Mouse (Mus musculus) macrophage (primary cell): ENCODE results near the gene Cdh23. TPM values are rescaled to one million over a fixed set of nuclear protein-coding genes. Genes with fewer than 3 reads are reported as not detected.
"Not testable (repeated sequence)": the region's sequence is repeated elsewhere in the genome, so short reads cannot be mapped to it uniquely, and the experiment has no call there.

ENCODE experiments used
- H3K27ac ChIP-seq: fragments of 350-480 bp; formaldehyde crosslinking; 2 replicates; pipeline ENCODE4 v1.9.0; 2021
- H3K36me3 ChIP-seq: fragments of 350-480 bp; formaldehyde crosslinking; 2 replicates; pipeline ENCODE4 v1.9.0; 2021; ENCODE audit errors: inconsistent target
- H3K4me3 ChIP-seq: fragments of 350-480 bp; formaldehyde crosslinking; 2 replicates; pipeline ENCODE4 v1.9.0; 2021; ENCODE audit errors: inconsistent target
- H3K79me2 ChIP-seq: fragments of 350-480 bp; formaldehyde crosslinking; 2 replicates; pipeline ENCODE4 v1.9.0; 2021; ENCODE audit errors: inconsistent target
- WGBS: methylation state at CpG from one replicate; pipeline ENCODE4 v1.1.7; 2026; ENCODE audit warnings: inconsistent platforms; ENCODE audit not compliant: missing documents; 5-methylcytosine and 5-hydroxymethylcytosine counted together
- polyA plus RNA-seq: library from polyadenylated mRNA; stranded (reverse); fragments of 250-400 nt; gene quantifications from 3 replicates; pipeline ENCODE4 v1.2.4, GENCODE M21; 2018; ENCODE audit warnings: inconsistent platforms
- total RNA-seq, 78 experiments: library from RNA; depleted of rRNA; stranded (reverse); fragments of 250-400 nt; gene quantifications; 1 replicate in 9 of 78; 2 replicates in 24 of 78; 3 replicates in 43 of 78; 4 replicates in 2 of 78; pipeline ENCODE4 v1.2.4; 2018; ENCODE audit warnings: inconsistent platforms in 56 of 78

Gene Cdh23
- total RNA-seq (2018; cell fraction: chromatin; rRNA removed): 10 to 100 TPM in 2 of 26 experiments, 1 to 10 TPM in 15, under 1 TPM in 9; 0.09 to 14.8 (median 3.5) TPM
- 1 to 10 TPM in 11 of 26 experiments, under 1 TPM in 15; 0.04 to 2.5 (median 0.34) TPM for total RNA-seq (2018; cell fraction: cytosol; rRNA removed)
- 1 to 10 TPM in 16 of 26 experiments, under 1 TPM in 10; 0.10 to 7.3 (median 1.6) TPM for total RNA-seq (2018; cell fraction: nucleus; rRNA removed)
- polyA plus RNA-seq: 0.06 to 0.93 TPM (median 0.40 TPM) in 3 replicates

- no peak within 1 kb of the TSS for H3K27ac ChIP-seq
These were observed at the start of gene Cdh23 for GRCm38 (mm10) chr10:60696390-60696789. TSS of gene Cdh23 (minus strand) at chr10:60696490.

GRCm38 (mm10) chr10:60744543-60745290, 48.4 kb upstream of the Cdh23 start:
- peaks cover 34% of the 10 kb centered on the region for H3K36me3 ChIP-seq
- no peak overlapping the region for H3K4me3 ChIP-seq
- 32% methylated on average over 12 of the region's 14 CpGs for WGBS
- peak overlapping the region; percentile 88 for H3K27ac ChIP-seq
- H3K79me2 ChIP-seq: peaks cover 97% of the 10 kb centered on the region

More at GRCm38 (mm10) chr10:60696390-60696789, at the start of gene Cdh23:
- 94% methylated on average over 6 of the region's 6 CpGs for WGBS
- no peaks in the 10 kb centered on the region for H3K36me3 ChIP-seq
- no peaks in the 10 kb centered on the region for H3K79me2 ChIP-seq
- H3K4me3 ChIP-seq: no peak within 1 kb of the TSS

GRCm38 (mm10) chr10:60743681-60744080, 47.4 kb upstream of the Cdh23 start:
- WGBS: 69% methylated on average over 9 of the region's 9 CpGs
- no peak overlapping the region for H3K4me3 ChIP-seq
- peak overlapping the region; percentile 88 for H3K27ac ChIP-seq
- H3K79me2 ChIP-seq: peaks cover 97% of the 10 kb centered on the region
- peaks cover 29% of the 10 kb centered on the region for H3K36me3 ChIP-seq

DNA sequence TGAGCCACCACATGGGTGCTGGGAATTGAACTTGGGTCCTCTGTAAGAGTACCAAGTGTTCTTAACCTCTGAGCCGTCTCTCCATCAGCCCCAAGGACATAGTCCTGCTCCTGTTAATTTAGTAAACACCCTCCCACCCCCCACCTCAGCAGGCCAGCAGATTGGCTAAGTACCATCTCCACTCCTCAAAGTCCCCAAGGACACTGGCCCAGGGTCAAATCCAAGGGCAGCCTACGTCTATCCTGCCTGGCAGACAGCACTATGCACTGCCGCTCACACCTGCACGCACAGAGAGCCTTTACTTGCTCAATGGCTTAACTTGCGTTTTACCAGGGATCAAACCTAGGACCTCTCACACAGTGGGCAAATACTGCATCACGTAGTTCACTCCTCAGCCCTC, 46.7 kb upstream of the Cdh23 start:
- WGBS: 100% methylated on average over 6 of the region's 6 CpGs
- Histone ChIP-seq H3K79me2 (peaks cover 92% of the 10 kb centered on the region), H3K36me3 (peaks cover 26% of the 10 kb centered on the region), H3K27ac (no peak overlapping the region), H3K4me3 (no peak overlapping the region)

GRCm38 (mm10) chr10:60742296-60742695, 46.0 kb upstream of the Cdh23 start:
- WGBS: no CpG with 5 or more reads among the region's 1 CpGs
- H3K27ac ChIP-seq: not testable (repeated sequence)

GRCm38 (mm10) chr10:60741435-60741834, 45.1 kb upstream of the Cdh23 start:
- Histone ChIP-seq H3K4me3 (no peak overlapping the region), H3K79me2 (peaks cover 91% of the 10 kb centered on the region), H3K36me3 (peaks cover 33% of the 10 kb centered on the region), H3K27ac (no peak overlapping the region)
- 49% methylated on average over 7 of the region's 7 CpGs for WGBS

More at GRCm38 (mm10) chr10:60742296-60742695, 46.0 kb upstream of the Cdh23 start:
- peaks cover 27% of the 10 kb centered on the region for H3K36me3 ChIP-seq
- not testable (repeated sequence) for H3K4me3 ChIP-seq
- H3K79me2 ChIP-seq: peaks cover 91% of the 10 kb centered on the region

GRCm38 (mm10) chr10:60739619-60740363, 43.5 kb upstream of the Cdh23 start:
- Histone ChIP-seq H3K79me2 (peaks cover 93% of the 10 kb centered on the region), H3K27ac (peak overlapping the region; percentile 81)

GRCm38 (mm10) chr10:60737886-60738640, 41.8 kb upstream of the Cdh23 start:
- peak overlapping the region; percentile 81 for H3K27ac ChIP-seq
- WGBS: 11% methylated on average over 3 of the region's 9 CpGs
- H3K36me3 ChIP-seq: peaks cover 44% of the 10 kb centered on the region
- H3K4me3 ChIP-seq: no peak overlapping the region
- peaks cover 93% of the 10 kb centered on the region for H3K79me2 ChIP-seq

More at GRCm38 (mm10) chr10:60739619-60740363, 43.5 kb upstream of the Cdh23 start:
- 4% methylated on average over 4 of the region's 4 CpGs for WGBS
- no peak overlapping the region for H3K4me3 ChIP-seq
- peaks cover 47% of the 10 kb centered on the region for H3K36me3 ChIP-seq

GRCm38 (mm10) chr10:60737169-60737728, 41.0 kb upstream of the Cdh23 start:
- Histone ChIP-seq H3K79me2 (peaks cover 93% of the 10 kb centered on the region; the same call in 1 of the 2 replicates), H3K4me3 (no peak overlapping the region), H3K27ac (peak overlapping the region; percentile 81), H3K36me3 (peaks cover 35% of the 10 kb centered on the region)
- 92% methylated on average over 11 of the region's 11 CpGs for WGBS

DNA sequence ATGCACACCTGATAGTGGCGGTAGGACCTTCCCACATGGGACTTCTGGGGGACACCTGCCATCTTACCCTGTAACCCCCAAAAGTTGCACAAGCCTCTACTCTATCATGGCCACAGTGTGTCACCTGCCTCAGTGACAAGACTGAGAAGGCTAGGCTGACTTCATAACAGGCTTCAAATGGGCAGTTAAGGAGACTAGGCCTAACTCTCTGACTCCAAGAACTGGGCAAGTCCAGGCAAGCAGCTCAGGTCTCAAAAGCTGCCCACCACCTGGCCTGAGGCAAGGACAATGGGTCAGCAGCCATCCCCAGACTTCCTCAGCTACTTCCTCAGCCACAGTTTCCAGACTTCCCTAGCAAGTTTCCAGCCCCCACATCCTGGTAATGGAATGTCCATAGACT, 39.4 kb upstream of the Cdh23 start:
- peaks cover 93% of the 10 kb centered on the region; the same call in 1 of the 2 replicates for H3K79me2 ChIP-seq
- 86% methylated on average over 1 of the region's 1 CpGs for WGBS
- H3K4me3 ChIP-seq: no peak overlapping the region
- no peak overlapping the region for H3K27ac ChIP-seq
- H3K36me3 ChIP-seq: peaks cover 38% of the 10 kb centered on the region

- WGBS: 90% methylated on average over 8 of the region's 8 CpGs
- Histone ChIP-seq H3K27ac (no peak overlapping the region), H3K36me3 (peaks cover 56% of the 10 kb centered on the region), H3K79me2 (peaks cover 94% of the 10 kb centered on the region; the same call in 1 of the 2 replicates), H3K4me3 (no peak overlapping the region)
These were observed 37.2 kb upstream of the Cdh23 start for GRCm38 (mm10) chr10:60733471-60733870.

DNA sequence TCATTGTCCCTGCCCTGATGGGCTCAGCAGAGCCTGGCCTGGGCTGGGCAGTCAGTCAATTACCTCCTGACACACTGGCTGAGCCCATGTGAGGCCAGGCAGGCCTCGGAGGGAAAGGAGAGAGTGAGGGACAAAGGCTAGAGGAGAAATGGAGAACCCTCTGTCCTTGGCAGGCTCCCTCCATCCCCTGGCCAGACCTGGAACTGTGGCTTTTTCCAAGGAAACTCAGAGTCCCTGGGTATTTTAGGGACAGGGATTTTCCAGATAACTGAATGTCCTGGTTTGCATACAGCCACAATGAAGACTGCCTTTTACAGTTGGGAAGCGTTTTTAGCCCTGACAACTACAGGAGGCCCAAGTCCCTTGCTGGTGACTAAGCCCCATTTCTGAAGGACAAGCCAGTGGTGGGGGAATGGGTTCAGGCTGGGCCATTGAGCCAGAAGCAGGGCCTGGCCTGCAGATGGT, 36.1 kb upstream of the Cdh23 start:
- 100% methylated on average over 1 of the region's 2 CpGs for WGBS
- Histone ChIP-seq H3K36me3 (peaks cover 66% of the 10 kb centered on the region), H3K4me3 (no peak overlapping the region), H3K79me2 (peaks cover 100% of the 10 kb centered on the region; the same call in 1 of the 2 replicates), H3K27ac (no peak overlapping the region)

GRCm38 (mm10) chr10:60731742-60732141, 35.5 kb upstream of the Cdh23 start:
- WGBS: 95% methylated on average over 4 of the region's 5 CpGs
- H3K27ac ChIP-seq: no peak overlapping the region
- peaks cover 65% of the 10 kb centered on the region for H3K36me3 ChIP-seq
- peaks cover 98% of the 10 kb centered on the region; the same call in 1 of the 2 replicates for H3K79me2 ChIP-seq
- no peak overlapping the region for H3K4me3 ChIP-seq
